Mouse (Mus musculus) macrophage (primary cell): ENCODE data around the gene Cyct. TPM values are rescaled to one million over a fixed set of nuclear protein-coding genes. Genes with fewer than 3 reads are reported as not detected.

ENCODE experiments used
- H3K27ac ChIP-seq: fragments of 350-480 bp; formaldehyde crosslinking; 2 replicates; pipeline ENCODE4 v1.9.0; 2021
- H3K36me3 ChIP-seq: fragments of 350-480 bp; formaldehyde crosslinking; 2 replicates; pipeline ENCODE4 v1.9.0; 2021; ENCODE audit errors: inconsistent target
- H3K4me3 ChIP-seq: fragments of 350-480 bp; formaldehyde crosslinking; 2 replicates; pipeline ENCODE4 v1.9.0; 2021; ENCODE audit errors: inconsistent target
- H3K79me2 ChIP-seq: fragments of 350-480 bp; formaldehyde crosslinking; 2 replicates; pipeline ENCODE4 v1.9.0; 2021; ENCODE audit errors: inconsistent target
- WGBS: methylation state at CpG from one replicate; pipeline ENCODE4 v1.1.7; 2026; ENCODE audit warnings: inconsistent platforms; ENCODE audit not compliant: missing documents; 5-methylcytosine and 5-hydroxymethylcytosine counted together
- polyA plus RNA-seq: library from polyadenylated mRNA; stranded (reverse); fragments of 250-400 nt; gene quantifications from 3 replicates; pipeline ENCODE4 v1.2.4, GENCODE M21; 2018; ENCODE audit warnings: inconsistent platforms

The Cyct gene
- polyA plus RNA-seq, 1 experiment from 2014 or later: not detected

- H3K27ac ChIP-seq: no peak overlapping the region
- H3K36me3 ChIP-seq: no peaks in the 10 kb centered on the region
- WGBS: 91% methylated on average over 6 of the region's 6 CpGs
- H3K4me3 ChIP-seq: no peak overlapping the region
- H3K79me2 ChIP-seq: no peaks in the 10 kb centered on the region
Observed at GRCm38 (mm10) chr2:76319231-76319630, 41.0 kb downstream of the Cyct start.

Other genes with a start within 250 kb of the Cyct start
- not detected in 3 replicates for gene Pde11a, start 21.7 kb downstream of the Cyct start, polyA plus RNA-seq
- 23.1 to 30.3 TPM (median 26.4 TPM) in 3 replicates for gene Rbm45, start 9.5 kb upstream of the Cyct start, polyA plus RNA-seq
- not detected in 3 replicates for gene Osbpl6, start 46.1 kb upstream of the Cyct start, polyA plus RNA-seq